Comparison of ENCODE assay signal across 10 mouse cellular contexts in genomic region chr8:126602641-126603040, GRCm38 (mm10). TPM values are rescaled to one million over a fixed set of nuclear protein-coding genes. Genes with fewer than 3 reads are reported as not detected.
A peak's percentile ranks its signal among the peaks of the same experiment; 100 is the strongest.
DNase-seq lines count a peak whose midpoint lies in the region; ATAC-seq and TF ChIP-seq lines count a peak whose summit lies in the region.
"Had no signal": no experiment of that assay in that cellular context is flagged by ENCODE, and none has a peak within 500 bp of the region (broad histone marks: within the 10 kb centered on the region; RNA-seq: fewer than 3 reads in every experiment).

No protein-coding gene starts in this region.

- TF ChIP-seq POLR2A in thymus, adult 2 months (IDR thresholded peaks at IDR 0.05; ENCODE audit: control insufficient read depth, extremely low read depth, insufficient read depth, low read length, poor library complexity): no peak

- WGBS in heart, embryonic 15.5 days: 65% methylated on average over 8 of the region's 8 CpGs
- WGBS in neural tube, embryonic 13.5 days: 31% methylated on average over 8 of the region's 8 CpGs
- 50% methylated on average over 8 of the region's 8 CpGs for WGBS in hindbrain, embryonic 11.5 days
- WGBS in stomach, embryonic 15.5 days: 66% methylated on average over 8 of the region's 8 CpGs
- WGBS in thymus, adult 2 months: 87% methylated on average over 8 of the region's 8 CpGs

- no peaks in the 10 kb centered on the region for H3K27me3 ChIP-seq in heart, embryonic 15.5 days
- no peaks in the 10 kb centered on the region for H3K27me3 ChIP-seq in neural tube, embryonic 13.5 days
- H3K27me3 ChIP-seq in hindbrain, embryonic 11.5 days (ENCODE audit: control insufficient read depth, insufficient read depth, low read length): no peaks in the 10 kb centered on the region
- no peaks in the 10 kb centered on the region for H3K27me3 ChIP-seq in stomach, embryonic 15.5 days (replicated peaks)
- H3K27me3 ChIP-seq in thymus, adult 2 months (ENCODE audit: control insufficient read depth, insufficient read depth, low read length): no peaks in the 10 kb centered on the region
- H3K27me3 ChIP-seq: CH12.LX had no signal

- no peak overlapping the region for H3K9ac ChIP-seq in heart, embryonic 15.5 days
- H3K9ac ChIP-seq in neural tube, embryonic 13.5 days: 0 out of 2 replicates have a peak overlapping the region, but pooled peaks have one; percentile 9
- H3K9ac ChIP-seq in hindbrain, embryonic 11.5 days (ENCODE audit: low read depth, low read length): peak overlapping the region; percentile 19; the same call in 1 of the 2 replicates
- no peak overlapping the region for H3K9ac ChIP-seq in stomach, embryonic 15.5 days

- peak overlapping the region; percentile 82 for H3K27ac ChIP-seq in heart, embryonic 15.5 days
- H3K27ac ChIP-seq in neural tube, embryonic 13.5 days (replicated peaks): 0 out of 2 replicates have a peak overlapping the region, but pooled peaks have one; percentile 57
- H3K27ac ChIP-seq in hindbrain, embryonic 11.5 days (ENCODE audit: low read depth, low read length): 0 out of 2 replicates have a peak overlapping the region, but pooled peaks have one; percentile 45
- H3K27ac ChIP-seq in stomach, embryonic 15.5 days: peak overlapping the region; percentile 83
- no peak overlapping the region for H3K27ac ChIP-seq in thymus, adult 2 months (ENCODE audit: control insufficient read depth, insufficient read depth, low read length)

- TF ChIP-seq CTCF in thymus, adult 2 months (IDR thresholded peaks at IDR 0.05; ENCODE audit: borderline replicate concordance, control insufficient read depth, extremely low read depth, insufficient read depth, low read length, poor library complexity): no peak

- no peak overlapping the region for H3K4me2 ChIP-seq in heart, embryonic 15.5 days
- no peak overlapping the region for H3K4me2 ChIP-seq in neural tube, embryonic 13.5 days
- H3K4me2 ChIP-seq in hindbrain, embryonic 11.5 days (replicated peaks; ENCODE audit: low read depth, low read length): no peak overlapping the region
- no peak overlapping the region for H3K4me2 ChIP-seq in stomach, embryonic 15.5 days

- H3K4me3 ChIP-seq in heart, embryonic 15.5 days: no peak overlapping the region
- H3K4me3 ChIP-seq in neural tube, embryonic 13.5 days: no peak overlapping the region
- H3K4me3 ChIP-seq in hindbrain, embryonic 11.5 days (ENCODE audit: low read depth, low read length): no peak overlapping the region
- no peak overlapping the region for H3K4me3 ChIP-seq in stomach, embryonic 15.5 days (replicated peaks)
- H3K4me3 ChIP-seq in thymus, adult 2 months (ENCODE audit: control insufficient read depth, insufficient read depth, low read length): no peak overlapping the region

- peaks cover 40% of the 10 kb centered on the region for H3K4me1 ChIP-seq in heart, embryonic 15.5 days (replicated peaks)
- H3K4me1 ChIP-seq in neural tube, embryonic 13.5 days (replicated peaks): peaks cover 45% of the 10 kb centered on the region
- H3K4me1 ChIP-seq in hindbrain, embryonic 11.5 days (replicated peaks; ENCODE audit: control insufficient read depth, insufficient read depth, low read length): peaks cover 8% of the 10 kb centered on the region
- peaks cover 25% of the 10 kb centered on the region for H3K4me1 ChIP-seq in stomach, embryonic 15.5 days
- peaks cover 14% of the 10 kb centered on the region for H3K4me1 ChIP-seq in thymus, adult 2 months (replicated peaks; ENCODE audit: control insufficient read depth, insufficient read depth, low read length)

- H3K36me3 ChIP-seq in heart, embryonic 15.5 days: no peaks in the 10 kb centered on the region
- no peaks in the 10 kb centered on the region for H3K36me3 ChIP-seq in neural tube, embryonic 13.5 days
- no peaks in the 10 kb centered on the region for H3K36me3 ChIP-seq in hindbrain, embryonic 11.5 days (ENCODE audit: control insufficient read depth, insufficient read depth, low read length)
- no peaks in the 10 kb centered on the region for H3K36me3 ChIP-seq in stomach, embryonic 15.5 days
- no peaks in the 10 kb centered on the region for H3K36me3 ChIP-seq in thymus, adult 2 months (ENCODE audit: control insufficient read depth, insufficient read depth, low read length)

- no peak for DNase-seq in heart, adult 9 months (ENCODE audit: low spot score in 2 of 2)
- no peak for DNase-seq in neural tube, embryonic 10.5 days (ENCODE audit: extremely low spot score, low spot score)
- DNase-seq in hindbrain, embryonic 11.5 days (ENCODE audit: low spot score): no peak
- no peak for DNase-seq in left cerebral cortex, postnatal 14 days (ENCODE audit: low spot score in 2 of 2)
- DNase-seq in thymus, adult 2 months: no peak
- DNase-seq: right cerebral cortex, postnatal 4 days had no signal

- intact Hi-C loops in left cerebral cortex, postnatal 14 days (cut with DNase I): loop anchor here (5.0 kb wide), 1 partner anchor 35 kb away; no protein-coding TSS in a partner anchor

- H3K9me3 ChIP-seq in heart, embryonic 15.5 days (replicated peaks): no peaks in the 10 kb centered on the region
- no peaks in the 10 kb centered on the region for H3K9me3 ChIP-seq in neural tube, embryonic 13.5 days
- H3K9me3 ChIP-seq in hindbrain, embryonic 11.5 days (ENCODE audit: control insufficient read depth, low read length): no peaks in the 10 kb centered on the region
- no peaks in the 10 kb centered on the region for H3K9me3 ChIP-seq in stomach, embryonic 15.5 days

- ATAC-seq in heart, embryonic 15.5 days (replicated peaks; ENCODE audit: insufficient number of reproducible peaks, insufficient read depth, low FRiP score, low read depth): no peak
- no peak for ATAC-seq in neural tube, embryonic 13.5 days (ENCODE audit: low read depth)
- ATAC-seq in hindbrain, embryonic 11.5 days (ENCODE audit: low FRiP score): peak; percentile 49
- ATAC-seq in stomach, embryonic 15.5 days (ENCODE audit: insufficient read depth, low FRiP score, low read depth): no peak

RNA-seq across cellular contexts. Expression of gene Irf2bp2, which starts 8.9 kb away (rescaled TPM):
- polyA plus RNA-seq in heart, embryonic 15.5 days (2015; fragmentation: Nextera tagmentation; extraction: Ambion mirVana): 10.3 and 10.4 TPM in 2 replicates
- polyA plus RNA-seq in neural tube, embryonic 13.5 days (2015; fragmentation: Nextera tagmentation; extraction: Ambion mirVana): 8.6 and 9.7 TPM in 2 replicates
- 4.8 and 5.5 TPM in 2 replicates for polyA plus RNA-seq in hindbrain, embryonic 11.5 days (2014; fragmentation: Nextera tagmentation; extraction: Ambion mirVana)
- polyA plus RNA-seq in stomach, embryonic 15.5 days (2015; fragmentation: Nextera tagmentation; extraction: Ambion mirVana): 12.5 and 13.4 TPM in 2 replicates
- 10 to 100 TPM; 56.9 to 62.5 TPM for total RNA-seq in left cerebral cortex, postnatal 14 days (2021)
- polyA plus RNA-seq in thymus, adult 2 months (2012; rRNA removed): 71.7 and 113 TPM in 2 replicates

Comparison
In these comparisons a context has a peak if more than half of its experiments do, and no peak if none do; other contexts are left out.
1. H3K9ac ChIP-seq: peak in neural tube, embryonic 13.5 days (single experiment) and hindbrain, embryonic 11.5 days (single experiment); none in heart, embryonic 15.5 days (single experiment) and stomach, embryonic 15.5 days (single experiment).